Mouse (Mus musculus): ENCODE results near the gene Stx16.

The Stx16 gene

DNA sequence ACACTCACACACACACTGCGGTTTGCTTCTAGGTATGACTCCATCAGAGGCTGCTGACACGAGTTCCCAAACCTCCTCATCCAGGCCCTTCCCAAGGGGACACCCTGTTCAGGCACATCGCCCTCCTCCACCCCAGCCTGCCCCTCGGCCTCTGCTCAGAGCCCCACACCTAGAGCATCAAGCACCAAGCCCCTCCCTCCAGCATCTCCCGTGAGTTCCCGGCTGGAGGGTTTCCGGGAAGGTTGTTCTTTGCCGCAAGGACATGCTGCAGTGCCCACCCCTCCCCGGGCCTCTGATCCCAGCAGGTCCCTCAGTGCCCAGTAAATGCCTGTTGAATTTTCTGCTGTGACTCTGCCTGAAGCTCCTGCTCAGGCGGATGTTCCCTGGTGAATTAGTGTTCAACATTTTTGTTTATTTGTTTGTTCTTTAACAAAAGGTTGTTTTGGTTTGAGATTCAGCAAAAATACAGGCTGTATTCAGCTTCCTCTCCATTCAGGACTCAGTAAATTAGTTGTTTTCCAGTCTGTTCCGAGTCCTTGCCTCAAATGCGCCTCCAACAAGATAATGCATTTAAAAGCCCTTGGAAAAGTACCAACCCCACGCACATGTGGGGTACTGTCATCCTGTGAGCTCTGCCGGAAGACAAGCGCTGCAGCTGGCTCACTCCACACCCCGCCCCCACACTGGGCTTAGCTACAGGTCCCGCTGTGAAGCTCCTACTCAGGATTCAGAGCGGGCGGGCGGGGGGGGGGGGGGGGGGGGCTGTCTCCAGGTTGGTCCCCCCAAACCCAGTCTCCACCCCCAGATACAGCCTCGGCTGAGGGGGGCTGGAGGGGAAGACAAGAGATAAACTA is 50.6 kb downstream of the Stx16 start:
- no peak for DNase-seq (ENCODE audit: low read depth)

DNA sequence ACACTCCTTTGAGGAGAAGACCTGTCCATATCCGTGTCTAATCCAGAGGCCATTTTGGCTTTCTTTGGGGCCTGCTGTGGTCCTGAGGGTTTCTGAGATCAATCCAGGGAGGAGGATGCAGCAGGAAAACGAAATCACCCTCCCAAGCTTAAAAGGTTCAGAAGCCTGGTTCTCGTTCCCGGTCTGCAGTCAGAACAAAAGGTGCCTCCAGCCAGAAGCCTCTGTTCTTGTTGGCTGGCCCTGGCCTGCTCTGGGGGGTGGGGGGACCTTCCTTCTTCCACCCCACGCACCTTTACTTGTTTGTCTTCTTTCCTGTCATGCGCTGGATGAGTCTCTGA is 51.2 kb downstream of the Stx16 start:
- DNase-seq (ENCODE audit: low read depth) = no peak

DNA sequence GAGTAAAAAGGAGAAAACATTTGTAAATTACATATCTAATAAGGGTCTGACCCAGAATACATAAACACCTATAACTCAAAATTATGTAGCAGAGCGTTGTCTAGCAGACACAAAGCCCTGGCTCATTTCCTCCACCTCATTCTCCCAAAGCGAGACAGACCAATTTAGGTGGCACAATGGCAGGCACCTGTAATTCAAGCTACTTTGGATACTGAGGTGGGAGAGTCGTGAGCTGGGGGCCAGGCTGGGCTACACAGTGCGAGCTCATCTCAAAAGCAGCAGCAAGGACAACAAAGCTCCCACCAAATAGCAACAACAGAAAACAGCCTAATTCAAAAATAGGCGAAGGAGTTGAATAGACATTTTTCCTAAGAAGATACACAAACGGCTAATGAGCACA is 52.8 kb downstream of the Stx16 start:
- DNase-seq (ENCODE audit: low read depth) = no peak

DNA sequence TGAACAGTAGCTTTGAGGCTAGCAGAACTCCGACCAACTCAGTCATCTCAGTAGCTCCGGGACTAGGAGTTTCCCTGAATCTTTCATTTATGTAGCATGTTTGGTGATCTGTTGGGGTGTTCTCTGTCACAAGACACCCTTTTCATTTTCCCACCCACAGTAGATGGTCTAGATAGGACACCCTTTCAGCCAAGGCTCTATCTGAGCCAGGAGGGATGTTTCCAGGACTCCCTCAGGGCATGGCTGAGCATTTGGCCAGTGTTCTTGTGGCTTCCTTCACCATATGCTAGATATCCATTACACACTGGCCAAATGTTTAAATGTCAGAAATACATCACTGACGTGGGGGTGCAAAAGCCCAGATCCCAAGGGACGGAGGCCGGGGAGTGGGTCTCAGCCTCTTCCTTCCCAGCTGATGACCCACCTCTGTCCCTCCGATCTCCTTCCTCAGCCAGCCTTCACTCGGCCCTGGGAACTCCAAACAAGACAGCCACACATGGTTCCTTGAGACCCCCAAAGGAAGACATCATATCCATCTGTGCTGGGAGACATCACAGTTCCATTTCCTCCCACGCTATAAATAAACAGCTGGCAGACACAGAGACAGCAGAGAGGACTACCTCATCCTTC is 54.5 kb downstream of the Stx16 start:
- DNase-seq (ENCODE audit: low read depth) = no peak

DNA sequence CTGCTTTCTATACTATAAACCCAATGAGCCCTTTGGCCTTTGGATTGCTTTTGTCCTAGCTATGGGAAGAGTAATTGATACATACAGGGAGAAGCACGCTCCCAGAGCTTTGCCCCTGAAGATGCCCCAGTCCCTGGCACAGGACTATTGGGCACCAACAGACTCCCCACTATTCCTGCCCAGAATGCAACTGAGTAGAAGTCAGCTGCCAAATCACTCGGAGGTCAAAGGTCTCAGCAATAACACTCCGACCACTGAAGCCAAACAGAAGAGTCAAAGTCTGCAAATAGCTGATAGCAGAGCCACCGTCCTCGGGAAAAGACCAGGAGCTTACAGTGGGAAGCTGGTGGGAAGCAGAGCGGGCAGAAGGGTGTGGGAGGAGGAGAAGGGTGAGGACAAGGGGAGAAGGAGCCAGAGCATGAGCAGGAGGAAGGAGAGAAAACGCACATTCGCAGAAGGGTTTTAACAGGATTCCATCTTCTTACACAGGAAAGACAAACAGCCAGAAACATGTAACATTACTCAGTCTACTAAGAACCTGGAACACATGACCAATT is 56.4 kb downstream of the Stx16 start:
- DNase-seq (ENCODE audit: low read depth) = no peak
